Mouse (Mus musculus): ENCODE measurements around the gene Tmem151b.
A peak's percentile ranks its signal among the peaks of the same experiment; 100 is the strongest.

Tmem151b gene

GRCm38 (mm10) chr17:45549617-45550181 is at the start of gene Tmem151b:
Tmem151b (minus strand) TSS chr17:45549677.
- TF ChIP-seq GATA4 (IDR thresholded peaks at IDR 0.05; ENCODE audit: insufficient replicate concordance, low read length): no peak

DNA sequence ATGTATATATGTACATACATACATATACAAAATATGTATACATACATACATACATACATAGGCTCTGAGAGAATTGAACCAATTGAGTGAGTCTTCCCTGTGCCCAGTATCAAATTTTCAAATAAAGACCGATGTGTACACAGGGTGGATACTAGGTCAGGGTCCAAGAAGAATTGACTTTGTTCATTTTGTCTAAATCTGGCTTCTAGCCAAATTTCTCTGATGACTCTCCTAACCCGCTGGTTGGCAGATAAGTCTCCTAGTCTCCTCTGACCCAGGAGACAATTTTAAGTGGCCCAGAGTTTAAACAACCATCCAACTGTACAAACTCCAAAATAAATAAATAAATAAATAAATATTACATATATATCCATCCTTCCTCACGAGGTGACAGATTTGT is 49.4 kb upstream of the Tmem151b start:
- TF ChIP-seq GATA4 (IDR thresholded peaks at IDR 0.05; ENCODE audit: insufficient replicate concordance, low read length): no peak

DNA sequence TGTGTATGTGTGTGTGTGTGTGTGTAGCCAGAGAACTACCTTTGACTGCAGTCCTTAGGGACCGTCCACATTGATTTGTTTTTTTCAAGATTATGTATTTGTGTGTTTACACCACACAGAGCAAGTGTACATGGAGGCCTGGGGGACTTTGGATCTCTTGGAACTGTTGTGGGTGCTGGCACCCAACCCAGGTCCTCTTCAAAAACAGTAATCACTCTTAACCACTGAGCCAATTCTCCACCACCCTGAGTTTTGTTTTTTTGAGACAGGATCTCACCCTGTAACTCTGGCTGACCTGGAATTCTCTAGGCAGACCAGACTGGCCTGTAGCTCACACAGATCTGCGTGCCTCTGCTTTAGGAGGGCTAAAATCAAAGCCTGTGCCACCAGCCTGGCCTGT is 48.9 kb upstream of the Tmem151b start:
- peak; percentile 43; the same call in 1 of the 2 replicates for TF ChIP-seq GATA4 (IDR thresholded peaks at IDR 0.05; ENCODE audit: insufficient replicate concordance, low read length)

DNA sequence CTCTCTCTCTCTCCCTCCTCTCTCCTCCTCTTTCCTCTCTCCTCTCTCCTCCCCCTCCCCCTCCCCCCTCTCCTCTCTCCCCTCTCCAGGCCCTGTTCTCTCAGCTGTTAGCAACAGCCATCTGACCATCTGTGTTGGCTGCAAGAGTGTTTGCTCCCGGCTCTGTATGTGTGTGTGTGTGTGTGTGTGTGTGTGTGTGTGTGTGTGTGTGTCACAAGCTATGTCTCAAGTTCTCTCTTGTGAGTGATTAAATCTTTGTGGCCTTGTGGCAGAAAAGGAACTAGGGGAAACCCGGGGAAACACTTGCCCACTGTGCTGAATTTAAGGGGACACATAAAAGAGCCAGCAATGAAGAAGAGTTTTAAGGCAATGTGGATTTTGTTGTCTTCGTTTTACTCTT is 48.3 kb upstream of the Tmem151b start:
- no peak for TF ChIP-seq GATA4 (IDR thresholded peaks at IDR 0.05; ENCODE audit: insufficient replicate concordance, low read length)

DNA sequence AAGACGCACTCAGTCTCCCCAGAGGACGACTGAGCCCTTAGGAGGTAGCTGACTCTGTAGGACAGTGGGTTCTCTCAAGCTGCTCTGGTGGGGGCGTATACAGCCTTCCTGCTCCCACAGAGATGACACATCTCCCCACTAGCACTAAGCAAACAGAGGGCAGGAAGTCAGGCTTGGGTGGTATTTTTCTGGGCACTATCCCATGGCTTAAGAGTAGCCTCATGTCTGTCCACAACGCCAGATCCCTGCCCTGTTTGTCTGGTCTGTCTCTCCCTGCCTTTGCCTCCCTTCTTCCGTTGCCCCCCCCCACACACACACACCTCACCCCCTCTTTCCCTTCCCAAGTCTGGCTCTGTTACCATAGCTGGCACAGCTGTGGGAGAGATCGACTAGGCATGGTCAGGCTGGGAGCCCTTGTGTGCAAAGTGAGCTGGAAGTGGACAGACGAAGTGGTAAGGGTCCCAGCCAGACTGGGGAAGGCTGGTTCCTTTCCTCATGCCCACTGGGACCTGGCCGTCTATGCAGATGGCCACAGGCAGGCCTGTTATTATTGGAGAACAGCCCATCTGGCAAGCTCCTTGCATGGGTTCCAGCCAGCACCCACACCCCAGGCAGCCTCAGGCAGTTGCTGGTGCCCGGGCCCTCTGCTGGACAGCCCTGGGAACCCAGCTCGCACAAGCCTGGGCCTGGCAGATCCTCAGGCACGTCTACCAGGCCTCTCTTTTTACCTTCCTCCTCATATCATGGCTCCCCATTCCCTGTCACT is 47.3 kb upstream of the Tmem151b start:
- no peak; the same call in 1 of the 2 replicates for TF ChIP-seq GATA4 (IDR thresholded peaks at IDR 0.05; ENCODE audit: insufficient replicate concordance, low read length)

DNA sequence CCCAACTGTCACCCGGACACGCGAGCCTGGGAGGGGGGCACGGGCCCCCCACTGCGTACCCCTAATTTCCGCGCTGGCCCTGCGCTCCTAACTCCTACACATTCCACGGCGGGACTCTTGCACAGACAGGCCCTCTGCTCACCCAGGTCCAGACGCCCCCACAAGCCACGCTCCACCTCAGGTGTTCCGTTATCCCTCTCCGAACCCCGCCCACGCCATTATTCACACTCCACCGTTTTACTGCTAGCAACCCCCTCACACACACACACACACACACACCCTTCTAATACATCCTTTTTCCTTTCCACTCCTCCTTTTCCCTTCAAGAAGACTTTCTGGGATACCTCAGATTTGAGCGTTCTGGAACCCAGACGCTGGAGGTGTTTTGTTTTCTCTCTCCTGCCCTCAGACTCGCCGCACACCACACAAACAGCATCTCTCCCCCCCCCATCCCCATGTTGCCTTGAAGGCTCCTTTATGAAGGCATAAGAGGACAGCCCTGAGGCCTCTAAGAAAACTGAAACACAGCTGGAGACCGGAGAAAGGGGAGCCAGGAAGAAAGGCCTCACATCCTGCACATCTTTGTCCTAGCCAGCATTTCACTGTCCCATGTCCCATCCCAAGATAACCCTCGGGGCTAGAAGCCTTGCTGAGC is 46.4 kb upstream of the Tmem151b start:
- TF ChIP-seq GATA4 (IDR thresholded peaks at IDR 0.05; ENCODE audit: insufficient replicate concordance, low read length): no peak

GRCm38 (mm10) chr17:45594881-45595735 is 45.6 kb upstream of the Tmem151b start:
- TF ChIP-seq GATA4 (IDR thresholded peaks at IDR 0.05; ENCODE audit: insufficient replicate concordance, low read length): no peak

- no peak for TF ChIP-seq GATA4 (IDR thresholded peaks at IDR 0.05; ENCODE audit: insufficient replicate concordance, low read length)
Observed at GRCm38 (mm10) chr17:45594195-45594594, 44.7 kb upstream of the Tmem151b start.

DNA sequence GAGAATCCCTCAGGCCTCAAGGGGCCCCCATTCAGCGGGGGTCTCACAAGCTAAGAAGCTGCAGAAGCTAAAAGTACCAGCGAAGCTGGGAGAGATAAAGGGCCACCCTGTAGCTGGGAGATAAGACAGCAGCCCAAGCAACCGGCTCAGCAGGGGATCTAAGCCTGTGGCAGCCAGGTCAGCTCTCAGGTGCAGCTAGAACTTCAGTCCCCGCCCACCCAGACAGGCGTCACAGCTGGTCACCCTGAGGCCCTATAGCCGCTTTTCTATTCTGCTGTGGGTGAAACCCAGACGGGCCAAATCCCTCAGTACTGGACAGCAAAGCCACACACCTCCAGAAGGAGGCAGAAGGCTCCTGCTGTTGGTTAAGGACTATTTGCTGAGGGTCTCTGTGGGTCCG is 44.0 kb upstream of the Tmem151b start:
- TF ChIP-seq GATA4 (IDR thresholded peaks at IDR 0.05; ENCODE audit: insufficient replicate concordance, low read length): no peak

DNA sequence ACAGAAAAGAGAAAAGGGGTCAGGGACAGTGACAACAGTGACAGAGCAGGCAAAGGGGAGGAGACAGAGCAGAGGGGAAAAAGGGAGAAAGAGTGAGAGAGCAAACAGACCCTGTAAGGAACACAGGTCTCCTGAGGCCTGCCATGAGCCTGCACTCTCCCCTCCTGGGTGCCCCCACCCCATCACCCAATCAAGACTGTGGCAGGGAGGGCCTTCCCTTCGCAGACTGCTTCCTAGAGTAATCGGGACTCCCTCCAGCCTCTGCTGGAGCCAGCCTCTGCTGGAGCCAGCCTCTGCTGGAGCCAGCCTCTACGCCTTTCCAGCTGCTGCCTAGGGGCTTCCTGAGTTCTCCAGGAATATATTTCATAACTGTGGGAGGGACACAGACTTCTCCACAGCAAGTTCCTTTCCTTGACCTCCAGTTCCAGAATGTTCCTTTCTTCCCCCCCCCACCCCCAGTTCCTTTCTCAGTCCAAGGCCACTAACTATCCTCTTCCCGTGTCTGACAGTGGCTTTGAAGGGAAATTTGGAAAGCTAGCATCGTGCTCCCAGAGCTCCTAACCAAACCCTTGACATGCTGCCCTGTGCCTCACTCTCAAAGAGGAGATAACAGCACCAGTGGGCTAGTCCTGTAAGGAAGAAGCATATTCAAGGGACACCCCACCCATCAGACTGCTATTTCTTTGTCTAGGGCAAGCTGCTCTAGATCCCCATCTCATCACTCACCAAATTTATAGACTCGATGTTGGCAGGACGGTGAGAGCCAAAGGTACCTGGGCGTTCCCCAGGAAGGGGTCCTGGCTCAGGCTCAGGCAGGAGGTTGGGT is 43.3 kb upstream of the Tmem151b start:
- TF ChIP-seq GATA4 (IDR thresholded peaks at IDR 0.05; ENCODE audit: insufficient replicate concordance, low read length): peak; percentile 15; the same call in 1 of the 2 replicates

- no peak for TF ChIP-seq GATA4 (IDR thresholded peaks at IDR 0.05; ENCODE audit: insufficient replicate concordance, low read length)
Observed at GRCm38 (mm10) chr17:45591701-45592605, 42.5 kb upstream of the Tmem151b start.

DNA sequence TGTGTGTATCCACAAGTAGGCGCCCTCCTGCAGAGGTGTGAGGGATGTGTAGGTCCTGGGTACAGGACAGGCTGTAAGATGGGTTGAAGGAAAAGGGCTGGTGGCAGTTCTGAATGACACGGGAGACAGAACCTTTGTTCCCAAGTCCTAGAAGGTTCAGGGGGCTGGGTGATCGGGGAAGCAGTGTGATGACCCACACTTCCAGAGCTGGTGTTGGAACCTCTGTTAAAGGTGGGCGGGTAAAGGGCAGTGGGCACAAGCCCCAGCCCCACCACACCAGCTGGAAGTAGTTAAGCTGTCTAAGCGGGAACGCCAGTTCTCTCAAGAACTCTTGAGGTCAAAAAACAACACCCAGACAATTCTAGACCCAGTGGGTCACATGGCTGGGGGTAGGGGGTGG is 40.9 kb upstream of the Tmem151b start:
- TF ChIP-seq GATA4 (IDR thresholded peaks at IDR 0.05; ENCODE audit: insufficient replicate concordance, low read length): no peak

- TF ChIP-seq GATA4 (IDR thresholded peaks at IDR 0.05; ENCODE audit: insufficient replicate concordance, low read length): no peak
Observed at GRCm38 (mm10) chr17:45589844-45590243, 40.4 kb upstream of the Tmem151b start.
